ENCODE assay signal across 23 mouse cellular contexts in the genomic region with DNA sequence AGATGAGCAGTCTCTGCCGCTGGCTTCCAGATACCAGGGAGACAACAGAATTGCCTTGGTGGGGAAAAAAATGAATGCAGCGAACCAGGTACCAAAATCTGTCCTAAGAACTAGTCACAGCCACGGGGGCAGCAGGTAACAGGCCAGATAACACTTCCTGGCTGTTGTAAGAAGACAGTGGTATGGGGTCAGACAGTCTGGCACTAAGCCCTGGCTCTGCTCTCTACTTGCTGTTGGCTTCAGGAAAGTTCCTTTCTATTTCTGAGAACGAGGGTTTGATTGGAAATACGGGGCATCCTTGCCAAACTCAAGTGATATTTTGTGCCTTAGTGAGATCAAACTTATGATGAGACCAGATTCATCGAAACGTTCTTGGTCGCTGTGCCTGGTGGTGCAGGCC.
"Had no signal": no experiment of that assay in that cellular context is flagged by ENCODE, and none has a peak within 500 bp of the region (broad histone marks: within the 10 kb centered on the region; RNA-seq: fewer than 3 reads in every experiment).

No protein-coding gene starts in this region.

- H3K4me2 ChIP-seq: heart, embryonic 12.5 days; hindbrain, embryonic 13.5 days; intestine, embryonic 15.5 days; kidney, embryonic 15.5 days; limb, embryonic 12.5 days; liver, embryonic 11.5 days; liver, embryonic 13.5 days; liver, embryonic 15.5 days had no signal

- H3K9me3 ChIP-seq: heart, embryonic 10.5 days; intestine, embryonic 15.5 days; kidney, embryonic 15.5 days; limb, embryonic 10.5 days; limb, embryonic 12.5 days had no signal

- H3K27me3 ChIP-seq: hindbrain, embryonic 13.5 days; intestine, embryonic 15.5 days; kidney, embryonic 15.5 days; limb, embryonic 12.5 days; liver, embryonic 13.5 days; liver, embryonic 15.5 days had no signal

- ATAC-seq: hindbrain, embryonic 16.5 days; inflammation-experienced regulatory T-cells, adult 6 months; intestine, embryonic 15.5 days; intestine, postnatal 0 days had no signal

- H3K9ac ChIP-seq: heart, embryonic 12.5 days; hindbrain, embryonic 13.5 days; intestine, embryonic 15.5 days; kidney, embryonic 15.5 days; limb, embryonic 12.5 days; liver, embryonic 13.5 days; liver, embryonic 15.5 days had no signal

- H3K36me3 ChIP-seq: heart, embryonic 10.5 days; heart, embryonic 12.5 days; hindbrain, embryonic 13.5 days; intestine, embryonic 15.5 days; kidney, embryonic 15.5 days; limb, embryonic 10.5 days; limb, embryonic 12.5 days; liver, embryonic 13.5 days; liver, embryonic 15.5 days had no signal

- H3K4me3 ChIP-seq: gastrocnemius, adult 2 months; heart, embryonic 10.5 days; heart, embryonic 12.5 days; hindbrain, embryonic 13.5 days; intestine, embryonic 15.5 days; kidney, embryonic 15.5 days; layer of hippocampus, adult 2 months; left cerebral cortex, adult 2 months; limb, embryonic 10.5 days; limb, embryonic 12.5 days; liver, embryonic 13.5 days; liver, embryonic 15.5 days had no signal

- H3K27ac ChIP-seq: gastrocnemius, adult 2 months; heart, embryonic 10.5 days; hindbrain, embryonic 13.5 days; intestine, embryonic 15.5 days; kidney, embryonic 15.5 days; layer of hippocampus, adult 2 months; left cerebral cortex, adult 2 months; limb, embryonic 10.5 days; limb, embryonic 12.5 days; liver, embryonic 13.5 days; liver, embryonic 15.5 days had no signal

- DNase-seq: gastrocnemius, adult 2 months; gastrocnemius, postnatal 10 days; gastrocnemius, postnatal 25 days; heart, adult 18-20 months; heart, postnatal 10 days; heart, postnatal 4 days; kidney, postnatal 10 days; liver; liver, embryonic 13.5 days had no signal

- H3K4me1 ChIP-seq: heart, embryonic 12.5 days; liver, embryonic 13.5 days; liver, embryonic 15.5 days had no signal
